14 mouse cellular contexts compared by ENCODE assay signal in genomic region chr17:73324732-73325131, GRCm38 (mm10).
DNase-seq lines count a peak whose midpoint lies in the region; ATAC-seq and TF ChIP-seq lines count a peak whose summit lies in the region.
"Had no signal": no experiment of that assay in that cellular context is flagged by ENCODE, and none has a peak within 500 bp of the region (broad histone marks: within the 10 kb centered on the region; RNA-seq: fewer than 3 reads in every experiment).

No protein-coding gene starts in this region.

- TF ChIP-seq POLR2A in cerebellum, adult 2 months (IDR thresholded peaks at IDR 0.05; ENCODE audit: borderline replicate concordance, insufficient read depth, low read length): no peak

- 0 out of 2 replicates have a peak, but pooled peaks cover 6% of the 10 kb centered on the region for H3K4me1 ChIP-seq in heart, postnatal 0 days (ENCODE audit: control insufficient read depth, insufficient read depth)
- H3K4me1 ChIP-seq in cerebellum, adult 2 months (ENCODE audit: control insufficient read depth, insufficient read depth, low read length): peaks cover 9% of the 10 kb centered on the region
- peaks cover 11% of the 10 kb centered on the region for H3K4me1 ChIP-seq in hindbrain, embryonic 14.5 days (replicated peaks; ENCODE audit: control insufficient read depth, insufficient read depth, low read length)
- H3K4me1 ChIP-seq: embryonic facial prominence, embryonic 12.5 days had no signal

- H3K9me3 ChIP-seq in heart, postnatal 0 days (replicated peaks; ENCODE audit: control insufficient read depth, low read length): no peaks in the 10 kb centered on the region
- H3K9me3 ChIP-seq in hindbrain, embryonic 14.5 days (ENCODE audit: control insufficient read depth, low read length): no peaks in the 10 kb centered on the region
- H3K9me3 ChIP-seq: embryonic facial prominence, embryonic 12.5 days had no signal

- H3K4me3 ChIP-seq in heart, postnatal 0 days (ENCODE audit: low read depth, low read length): no peak overlapping the region
- no peak overlapping the region for H3K4me3 ChIP-seq in cerebellum, adult 2 months (replicated peaks; ENCODE audit: insufficient read depth, low read depth, low read length)
- no peak overlapping the region for H3K4me3 ChIP-seq in hindbrain, embryonic 14.5 days (replicated peaks; ENCODE audit: low read length)
- H3K4me3 ChIP-seq: embryonic facial prominence, embryonic 12.5 days had no signal

- DNase-seq in heart, postnatal 0 days (ENCODE audit: low spot score): peak; percentile 17
- no peak for DNase-seq in heart, adult 9 months (ENCODE audit: low spot score in 2 of 2)
- peak; percentile 16 for DNase-seq in brain, adult 2 months (ENCODE audit: low read depth, low spot score)
- peak; percentile 43 to 47 for DNase-seq in cerebellum, adult 2 months
- DNase-seq in hindbrain, embryonic 14.5 days (ENCODE audit: low spot score): no peak
- no peak for DNase-seq in layer of hippocampus, adult 11-12 months (ENCODE audit: low spot score)
- DNase-seq in Muller cell, postnatal 12 days (ENCODE audit: inconsistent ontology term): no peak
- DNase-seq: B cell, adult 2 months; heart, adult 11 months; lung, postnatal 14 days had no signal

- H3K36me3 ChIP-seq in heart, postnatal 0 days (replicated peaks; ENCODE audit: control insufficient read depth, insufficient read depth, low read length): no peaks in the 10 kb centered on the region
- H3K36me3 ChIP-seq in hindbrain, embryonic 14.5 days (replicated peaks; ENCODE audit: control insufficient read depth, insufficient read depth): no peaks in the 10 kb centered on the region
- H3K36me3 ChIP-seq: embryonic facial prominence, embryonic 12.5 days had no signal

- H3K4me2 ChIP-seq in heart, postnatal 0 days (ENCODE audit: low read depth, low read length): no peak overlapping the region
- no peak overlapping the region for H3K4me2 ChIP-seq in hindbrain, embryonic 14.5 days (replicated peaks)
- H3K4me2 ChIP-seq: embryonic facial prominence, embryonic 12.5 days had no signal

- H3K27ac ChIP-seq in heart, postnatal 0 days (ENCODE audit: low read depth): no peak overlapping the region
- no peak overlapping the region for H3K27ac ChIP-seq in cerebellum, adult 2 months (ENCODE audit: insufficient read depth, low read length)
- H3K27ac ChIP-seq in hindbrain, embryonic 14.5 days: peak overlapping the region; percentile 38; the same call in 1 of the 2 replicates
- H3K27ac ChIP-seq: embryonic facial prominence, embryonic 12.5 days; kidney, postnatal 0 days; liver, embryonic 14.5 days had no signal

- 21% methylated on average over 6 of the region's 6 CpGs for WGBS in heart, postnatal 0 days
- 40% methylated on average over 6 of the region's 6 CpGs for WGBS in cerebellum, adult 2 months
- 52% methylated on average over 6 of the region's 6 CpGs for WGBS in hindbrain, embryonic 14.5 days

- H3K9ac ChIP-seq in heart, postnatal 0 days (replicated peaks; ENCODE audit: low read depth, low read length): no peak overlapping the region
- no peak overlapping the region for H3K9ac ChIP-seq in hindbrain, embryonic 14.5 days
- H3K9ac ChIP-seq: embryonic facial prominence, embryonic 12.5 days; liver, embryonic 14.5 days had no signal

- no peak for TF ChIP-seq CTCF in heart, postnatal 0 days (IDR thresholded peaks at IDR 0.05; ENCODE audit: low read depth)
- TF ChIP-seq CTCF in cerebellum, adult 2 months (IDR thresholded peaks at IDR 0.05; ENCODE audit: borderline replicate concordance, insufficient read depth, low read depth, low read length): no peak

- H3K27me3 ChIP-seq in heart, postnatal 0 days (ENCODE audit: control insufficient read depth, insufficient read depth, low read length): no peaks in the 10 kb centered on the region
- no peaks in the 10 kb centered on the region for H3K27me3 ChIP-seq in cerebellum, adult 2 months (ENCODE audit: control insufficient read depth, insufficient read depth, low read length)
- H3K27me3 ChIP-seq in hindbrain, embryonic 14.5 days (ENCODE audit: control insufficient read depth, insufficient read depth, low read length): no peaks in the 10 kb centered on the region
- H3K27me3 ChIP-seq: embryonic facial prominence, embryonic 12.5 days had no signal

- no peak for ATAC-seq in heart, postnatal 0 days (ENCODE audit: insufficient read depth, low read depth)
- ATAC-seq in hindbrain, embryonic 14.5 days (ENCODE audit: low FRiP score): peak; percentile 49; the same call in 1 of the 2 replicates
- no peak for ATAC-seq in erythroblast, adult 5-6 weeks (replicated peaks; ENCODE audit: low FRiP score, poor library complexity, severe bottlenecking)

- TF ChIP-seq EP300 in heart, postnatal 0 days (IDR thresholded peaks at IDR 0.05; ENCODE audit: low read depth): no peak

Comparison
In these comparisons a context has a peak if more than half of its experiments do, and no peak if none do; other contexts are left out.
1. DNase-seq: peak in heart, postnatal 0 days (single experiment), brain, adult 2 months (single experiment) and cerebellum, adult 2 months (2 of 2); none in heart, adult 9 months (0 of 2), hindbrain, embryonic 14.5 days (single experiment), layer of hippocampus, adult 11-12 months (single experiment) and Muller cell, postnatal 12 days (single experiment).